Mouse (Mus musculus): ENCODE measurements around the gene Copz1.

Copz1 gene

GRCm38 (mm10) chr15:103292673-103293345 lies 20.3 kb downstream of the Copz1 start:
- no peak for DNase-seq (ENCODE audit: low spot score in 2 of 2)

GRCm38 (mm10) chr15:103293375-103293774 lies 20.9 kb downstream of the Copz1 start:
- DNase-seq (ENCODE audit: low spot score in 2 of 2): no peak

- no peak for DNase-seq (ENCODE audit: low spot score in 2 of 2)
These were observed 22.1 kb downstream of the Copz1 start for GRCm38 (mm10) chr15:103294649-103295048.

GRCm38 (mm10) chr15:103295851-103296250 lies 23.3 kb downstream of the Copz1 start:
- no peak for DNase-seq (ENCODE audit: low spot score in 2 of 2)

GRCm38 (mm10) chr15:103297313-103297712 lies 24.8 kb downstream of the Copz1 start:
- DNase-seq (ENCODE audit: low spot score in 2 of 2): no peak

- no peak for DNase-seq (ENCODE audit: low spot score in 2 of 2)
These were observed 25.5 kb downstream of the Copz1 start for GRCm38 (mm10) chr15:103298026-103298425.

- DNase-seq (ENCODE audit: low spot score in 2 of 2): no peak
These were observed 26.5 kb downstream of the Copz1 start for GRCm38 (mm10) chr15:103298861-103299616.

- DNase-seq (ENCODE audit: low spot score in 2 of 2): no peak
These were observed 27.1 kb downstream of the Copz1 start for GRCm38 (mm10) chr15:103299644-103300043.

GRCm38 (mm10) chr15:103300067-103300471 lies 27.6 kb downstream of the Copz1 start:
- no peak for DNase-seq (ENCODE audit: low spot score in 2 of 2)

- DNase-seq (ENCODE audit: low spot score in 2 of 2): no peak
These were observed 28.0 kb downstream of the Copz1 start for GRCm38 (mm10) chr15:103300560-103300959.

- DNase-seq (ENCODE audit: low spot score in 2 of 2): no peak
These were observed 28.5 kb downstream of the Copz1 start for GRCm38 (mm10) chr15:103301046-103301445.

GRCm38 (mm10) chr15:103301547-103302340 lies 29.2 kb downstream of the Copz1 start:
- DNase-seq (ENCODE audit: low spot score in 2 of 2): no peak

GRCm38 (mm10) chr15:103302341-103303021 lies 30.0 kb downstream of the Copz1 start:
- no peak for DNase-seq (ENCODE audit: low spot score in 2 of 2)

GRCm38 (mm10) chr15:103303916-103304615 lies 31.6 kb downstream of the Copz1 start:
- no peak for DNase-seq (ENCODE audit: low spot score in 2 of 2)

GRCm38 (mm10) chr15:103304616-103304969 lies 32.1 kb downstream of the Copz1 start:
- DNase-seq (ENCODE audit: low spot score in 2 of 2): no peak

- DNase-seq (ENCODE audit: low spot score in 2 of 2): peak; percentile 82 to 86
These were observed 32.7 kb downstream of the Copz1 start for GRCm38 (mm10) chr15:103305070-103305678.

- DNase-seq (ENCODE audit: low spot score in 2 of 2): no peak
These were observed 33.5 kb downstream of the Copz1 start for GRCm38 (mm10) chr15:103305792-103306645.

GRCm38 (mm10) chr15:103307125-103307524 lies 34.6 kb downstream of the Copz1 start:
- DNase-seq (ENCODE audit: low spot score in 2 of 2): peak; percentile 90 to 92

- DNase-seq (ENCODE audit: low spot score in 2 of 2): no peak
These were observed 35.8 kb downstream of the Copz1 start for GRCm38 (mm10) chr15:103308056-103308875.
